Mouse (Mus musculus): ENCODE results near the gene Grb7. TPM values are rescaled to one million over a fixed set of nuclear protein-coding genes. Genes with fewer than 3 reads are reported as not detected.

The Grb7 gene
- polyA plus RNA-seq, 1 experiment from 2014 or later, result 44.7 TPM

DNA sequence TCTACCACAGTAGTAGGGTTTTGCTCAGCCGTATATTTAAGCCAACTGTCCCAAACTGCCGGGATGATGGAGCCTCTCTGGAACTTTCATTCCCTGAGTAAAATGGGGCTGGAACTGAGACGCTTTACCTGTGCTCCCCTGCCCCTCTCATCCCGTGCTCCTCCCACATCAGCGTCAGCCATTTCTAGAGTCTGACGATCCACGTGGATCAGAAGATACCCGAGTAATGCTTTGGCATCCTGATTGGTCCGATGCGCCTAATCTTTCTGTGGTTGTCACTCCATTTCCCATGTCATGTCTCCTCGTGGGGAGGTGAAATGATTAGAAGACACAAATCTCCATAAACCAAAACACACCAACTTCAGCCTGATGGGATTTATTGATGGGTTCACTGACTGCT lies 28.8 kb downstream of the Grb7 start:
- WGBS, result 84% methylated on average over 11 of the region's 11 CpGs
- Histone ChIP-seq H3K9ac (no peak overlapping the region), H3K27me3 (replicated peaks) (no peaks in the 10 kb centered on the region), H3K4me1 (no peaks in the 10 kb centered on the region), H3K36me3 (no peaks in the 10 kb centered on the region), H3K4me3 (replicated peaks) (no peak overlapping the region), H3K27ac (no peak overlapping the region), H3K9me3 (no peaks in the 10 kb centered on the region), H3K4me2 (no peak overlapping the region)
- no peak for ATAC-seq (ENCODE audit: insufficient read depth, low FRiP score, low read depth)

DNA sequence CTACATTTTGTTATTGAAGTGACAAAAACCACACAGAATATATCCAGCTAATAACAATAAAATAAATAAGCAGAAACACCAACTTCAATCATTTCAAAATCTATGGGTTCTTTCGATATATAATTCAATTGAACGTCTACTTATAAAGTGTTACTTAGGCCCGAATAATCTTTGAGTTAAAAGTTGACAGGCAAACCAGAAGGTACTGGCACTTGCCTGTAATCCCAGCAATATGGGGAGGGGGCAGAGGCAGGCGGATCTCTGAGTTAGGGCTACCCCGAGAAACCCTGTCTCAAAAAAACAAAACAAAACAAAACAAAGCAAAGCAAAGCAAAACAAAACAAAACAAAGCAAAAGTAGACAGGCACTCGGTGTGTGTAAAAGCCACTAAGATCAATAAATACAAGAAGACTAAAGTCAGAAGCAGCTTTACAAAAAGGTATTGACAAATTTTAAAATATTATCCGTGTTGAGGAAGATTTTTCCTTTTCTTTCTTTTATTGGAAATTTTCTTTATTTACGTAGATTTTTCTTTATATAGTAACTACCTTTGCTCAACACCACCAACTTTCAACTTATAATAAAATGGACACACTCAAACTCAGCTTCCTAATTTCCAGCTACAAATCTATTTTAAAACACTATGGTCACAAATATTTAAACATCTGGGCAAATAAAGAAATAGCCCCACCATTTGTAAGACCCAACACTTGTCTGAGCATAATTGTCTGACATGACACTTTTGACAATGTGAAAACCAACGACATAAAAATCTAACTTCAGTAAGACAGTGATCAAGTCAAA lies 29.6 kb downstream of the Grb7 start:
- Histone ChIP-seq H3K9ac (no peak overlapping the region), H3K9me3 (no peaks in the 10 kb centered on the region), H3K27ac (no peak overlapping the region), H3K36me3 (no peaks in the 10 kb centered on the region), H3K4me2 (no peak overlapping the region), H3K4me3 (replicated peaks) (no peak overlapping the region), H3K27me3 (replicated peaks) (no peaks in the 10 kb centered on the region), H3K4me1 (no peaks in the 10 kb centered on the region)
- ATAC-seq (ENCODE audit: insufficient read depth, low FRiP score, low read depth), result no peak
- 88% methylated on average over 9 of the region's 9 CpGs for WGBS

DNA sequence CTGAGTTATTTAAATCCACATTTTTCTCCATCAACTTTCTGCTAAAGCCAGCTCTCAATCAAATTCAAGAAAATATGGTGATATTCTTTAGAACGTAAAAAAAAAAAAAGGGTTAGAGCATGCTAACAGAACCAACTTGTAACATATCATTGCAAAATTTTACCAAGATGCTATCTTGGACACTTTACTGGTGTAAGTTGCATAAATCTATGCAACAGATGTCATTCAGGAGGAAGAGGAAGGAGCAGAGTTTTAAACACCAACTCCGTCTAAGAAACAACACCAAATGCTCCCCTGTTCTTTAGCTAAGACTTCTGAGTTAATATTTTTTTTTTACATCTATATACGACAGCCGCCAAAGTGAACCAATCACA lies 30.2 kb downstream of the Grb7 start:
- Histone ChIP-seq H3K36me3 (no peaks in the 10 kb centered on the region), H3K4me1 (no peaks in the 10 kb centered on the region), H3K27me3 (replicated peaks) (no peaks in the 10 kb centered on the region), H3K4me3 (replicated peaks) (no peak overlapping the region), H3K9ac (no peak overlapping the region), H3K9me3 (no peaks in the 10 kb centered on the region), H3K27ac (no peak overlapping the region), H3K4me2 (no peak overlapping the region)
- no peak for ATAC-seq (ENCODE audit: insufficient read depth, low FRiP score, low read depth)
- WGBS, result 66% methylated on average over 4 of the region's 4 CpGs

DNA sequence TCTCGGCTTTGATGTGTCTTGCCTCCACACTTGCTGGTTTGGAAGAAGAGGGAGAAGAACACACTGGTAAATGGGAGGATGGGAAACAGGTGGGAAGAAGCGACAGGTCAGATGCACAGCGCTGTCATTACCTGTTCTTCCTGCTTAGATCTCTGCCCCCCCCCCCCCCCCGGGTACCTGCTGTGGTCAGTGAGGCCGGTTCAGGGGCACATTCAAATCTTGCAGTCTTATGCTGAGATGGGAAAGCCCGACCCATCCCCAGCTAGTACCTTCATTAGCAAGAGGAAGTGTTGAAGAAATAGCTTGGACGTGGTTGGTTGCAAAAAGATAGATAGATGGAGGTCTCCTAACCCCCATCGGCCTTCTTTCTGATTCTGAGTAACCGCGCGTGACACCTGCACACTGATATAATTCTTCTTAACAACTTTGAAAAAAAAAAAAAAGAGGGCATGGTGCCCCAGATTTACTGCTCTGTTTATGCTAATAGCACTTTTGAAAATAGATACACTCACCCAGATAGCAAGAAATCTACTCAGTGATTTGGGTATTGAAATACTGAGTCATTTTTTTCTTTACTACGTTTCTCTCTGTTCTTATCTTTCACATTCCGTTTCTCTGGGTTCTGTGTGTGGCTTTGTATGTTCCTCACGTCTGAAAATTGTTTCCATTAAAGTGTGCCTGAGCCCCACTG lies 31.0 kb downstream of the Grb7 start:
- Histone ChIP-seq H3K4me3 (replicated peaks) (no peak overlapping the region), H3K27ac (no peak overlapping the region), H3K27me3 (replicated peaks) (no peaks in the 10 kb centered on the region), H3K4me1 (no peaks in the 10 kb centered on the region), H3K9ac (no peak overlapping the region), H3K36me3 (no peaks in the 10 kb centered on the region), H3K4me2 (no peak overlapping the region), H3K9me3 (no peaks in the 10 kb centered on the region)
- ATAC-seq (ENCODE audit: insufficient read depth, low FRiP score, low read depth), result no peak
- whole genome bisulfite sequencing, result 58% methylated on average over 14 of the region's 14 CpGs

DNA sequence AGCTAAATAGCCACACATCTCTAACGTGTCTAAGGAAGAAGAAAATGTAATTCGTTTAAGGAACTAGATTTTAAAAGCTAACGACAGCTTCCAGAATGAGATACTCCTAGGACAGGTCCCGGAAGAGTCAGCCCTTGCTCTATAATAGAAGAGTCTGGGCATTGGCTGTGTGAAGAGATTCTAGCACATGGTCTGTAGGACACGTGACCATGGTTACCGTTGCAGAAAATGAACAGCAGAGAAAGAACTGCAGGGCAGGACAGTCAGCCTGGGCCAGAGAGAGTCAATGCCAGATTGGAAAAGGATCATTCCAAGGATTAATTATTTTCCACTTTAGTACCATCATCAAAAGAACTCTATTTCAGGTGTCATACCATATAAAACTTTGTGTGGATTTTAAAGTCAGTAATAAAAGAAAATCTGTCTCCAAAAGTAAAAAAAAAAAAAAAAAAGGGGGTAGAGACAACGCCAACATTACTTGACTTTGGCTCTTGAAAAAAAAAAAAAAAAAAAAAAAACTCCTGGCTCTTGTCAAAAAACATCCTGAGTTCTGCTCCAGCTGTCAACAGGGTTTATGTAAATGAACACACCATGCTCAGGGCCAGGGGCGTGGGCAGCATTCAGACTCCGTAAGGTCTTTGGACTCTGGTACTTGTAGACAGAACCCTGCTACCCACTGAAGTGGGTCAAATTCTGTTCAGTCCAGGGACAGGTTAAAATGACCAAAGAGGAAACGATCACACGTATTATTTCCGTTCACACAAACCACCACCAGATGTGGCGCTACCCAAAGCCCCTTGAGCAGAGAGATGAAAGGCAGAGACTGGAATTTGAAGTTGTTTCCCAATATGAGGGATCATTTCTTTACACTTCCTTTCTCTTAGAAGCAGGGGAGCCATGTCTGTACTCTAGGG lies 33.1 kb downstream of the Grb7 start:
- Histone ChIP-seq H3K27me3 (replicated peaks) (no peaks in the 10 kb centered on the region), H3K4me1 (no peaks in the 10 kb centered on the region), H3K4me3 (replicated peaks) (no peak overlapping the region), H3K27ac (no peak overlapping the region), H3K36me3 (no peaks in the 10 kb centered on the region), H3K9ac (no peak overlapping the region), H3K9me3 (no peaks in the 10 kb centered on the region), H3K4me2 (no peak overlapping the region)
- WGBS, result 84% methylated on average over 13 of the region's 13 CpGs
- no peak for ATAC-seq (ENCODE audit: insufficient read depth, low FRiP score, low read depth)

DNA sequence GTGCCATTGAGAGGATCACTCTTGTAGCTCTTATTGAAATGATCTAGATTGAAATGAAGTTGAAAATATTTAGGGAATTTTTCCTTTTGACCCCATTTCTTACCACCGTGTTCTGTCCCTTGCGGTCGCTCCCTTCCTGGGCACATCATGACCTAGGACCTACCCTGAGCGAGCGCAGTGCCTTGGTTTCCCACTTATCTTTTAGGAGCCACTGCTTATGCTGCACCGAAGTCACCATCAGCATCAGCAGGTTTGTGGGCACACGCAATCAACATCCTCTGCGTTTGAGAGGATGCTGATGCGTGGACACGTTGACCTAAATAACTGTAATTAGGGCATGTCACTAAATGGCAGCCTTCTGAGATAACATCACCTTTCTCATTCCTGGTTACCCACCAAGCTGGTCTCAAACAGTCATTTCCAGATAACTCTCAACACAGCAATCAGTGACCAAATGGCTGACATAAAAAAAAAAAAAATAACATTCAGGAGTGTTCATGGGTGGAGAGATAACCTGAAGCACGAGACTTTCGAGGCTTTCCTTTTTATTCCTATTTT lies 33.8 kb downstream of the Grb7 start:
- no peaks in the 10 kb centered on the region for H3K27me3 ChIP-seq (replicated peaks)
- H3K4me2 ChIP-seq, result no peak overlapping the region
- H3K9ac ChIP-seq, result no peak overlapping the region
- ATAC-seq (ENCODE audit: insufficient read depth, low FRiP score, low read depth), result no peak
- H3K36me3 ChIP-seq, result no peaks in the 10 kb centered on the region
- H3K4me1 ChIP-seq, result no peaks in the 10 kb centered on the region
- WGBS, result 83% methylated on average over 12 of the region's 12 CpGs
- H3K27ac ChIP-seq, result no peak overlapping the region
- no peak overlapping the region for H3K4me3 ChIP-seq (replicated peaks)
- no peaks in the 10 kb centered on the region for H3K9me3 ChIP-seq

DNA sequence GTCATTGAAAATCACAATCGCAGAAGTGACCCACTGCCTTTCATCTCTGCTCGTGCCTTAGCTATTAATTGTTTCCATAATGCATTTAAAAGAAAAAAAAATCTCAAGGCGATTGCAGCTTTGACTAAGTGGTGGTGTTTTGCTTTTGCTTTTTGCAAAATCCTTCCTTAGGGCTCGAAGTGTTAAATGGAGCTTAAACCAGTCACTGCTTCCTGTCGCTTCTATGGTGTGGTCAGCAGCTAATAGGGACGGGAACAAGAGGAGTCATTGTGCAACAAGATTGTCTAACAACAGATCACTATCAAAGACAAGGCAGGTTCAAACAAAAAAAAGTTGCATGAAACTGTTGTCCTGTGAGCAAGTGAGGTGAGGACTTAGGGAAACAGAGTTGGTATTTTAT lies 35.0 kb downstream of the Grb7 start:
- no peak overlapping the region for H3K4me3 ChIP-seq (replicated peaks)
- ATAC-seq (ENCODE audit: insufficient read depth, low FRiP score, low read depth), result no peak
- no peaks in the 10 kb centered on the region for H3K9me3 ChIP-seq
- H3K27ac ChIP-seq, result no peak overlapping the region
- no peak overlapping the region for H3K4me2 ChIP-seq
- WGBS, result 69% methylated on average over 6 of the region's 6 CpGs
- no peak overlapping the region for H3K9ac ChIP-seq
- H3K36me3 ChIP-seq, result no peaks in the 10 kb centered on the region
- no peaks in the 10 kb centered on the region for H3K27me3 ChIP-seq (replicated peaks)
- no peaks in the 10 kb centered on the region for H3K4me1 ChIP-seq

DNA sequence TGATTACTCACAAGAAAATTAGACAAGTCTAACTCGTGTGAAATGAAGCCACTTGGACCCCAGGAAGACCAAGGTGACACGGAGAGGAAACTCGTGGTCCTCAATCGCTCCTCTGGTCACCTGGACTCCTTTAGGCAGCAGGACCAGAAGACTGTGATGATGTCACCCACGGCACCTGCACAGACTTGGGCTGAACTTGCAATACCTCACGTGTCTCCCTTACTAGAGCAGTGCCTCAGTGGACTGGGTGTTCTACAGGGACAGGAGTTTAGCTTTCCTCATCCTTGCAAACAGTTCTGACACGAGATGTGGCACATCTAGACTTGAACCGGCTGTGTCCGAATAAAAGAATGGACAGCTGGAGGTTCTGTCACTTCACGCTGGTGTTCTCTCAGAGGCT lies 35.9 kb downstream of the Grb7 start:
- H3K4me1 ChIP-seq, result no peaks in the 10 kb centered on the region
- no peaks in the 10 kb centered on the region for H3K36me3 ChIP-seq
- no peak overlapping the region for H3K27ac ChIP-seq
- WGBS, result 74% methylated on average over 10 of the region's 10 CpGs
- H3K27me3 ChIP-seq (replicated peaks), result no peaks in the 10 kb centered on the region
- no peak overlapping the region for H3K9ac ChIP-seq
- H3K4me2 ChIP-seq, result no peak overlapping the region
- no peak for ATAC-seq (ENCODE audit: insufficient read depth, low FRiP score, low read depth)
- no peak overlapping the region for H3K4me3 ChIP-seq (replicated peaks)
- no peaks in the 10 kb centered on the region for H3K9me3 ChIP-seq

DNA sequence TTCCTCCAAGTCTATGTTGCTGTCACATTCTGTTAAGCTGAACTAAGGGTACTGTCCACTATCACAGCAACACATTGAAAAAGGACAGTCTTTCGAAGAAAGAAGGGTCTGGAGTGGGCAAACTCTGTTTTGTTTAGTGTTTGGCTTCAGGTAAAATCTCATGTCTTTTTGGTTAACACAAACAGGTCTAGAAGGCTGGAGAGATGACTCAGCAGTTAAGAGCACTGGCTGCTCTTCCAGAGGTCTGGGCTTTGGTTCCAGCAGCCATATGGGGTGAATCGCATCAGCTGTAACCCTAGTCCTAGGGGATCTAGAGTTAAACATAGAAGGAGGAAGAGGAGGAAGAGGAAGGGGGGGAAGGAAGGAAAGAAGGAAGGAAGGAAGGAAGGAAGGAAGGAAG lies 39.6 kb downstream of the Grb7 start:
- no peak overlapping the region for H3K4me2 ChIP-seq
- ATAC-seq (ENCODE audit: insufficient read depth, low FRiP score, low read depth), result no peak
- 86% methylated on average over 2 of the region's 2 CpGs for WGBS

GRCm38 (mm10) chr11:98487526-98488040 lies 41.4 kb downstream of the Grb7 start:
- Histone ChIP-seq H3K4me2 (no peak overlapping the region), H3K27ac (no peak overlapping the region), H3K4me1 (no peaks in the 10 kb centered on the region), H3K27me3 (replicated peaks) (no peaks in the 10 kb centered on the region), H3K4me3 (replicated peaks) (no peak overlapping the region), H3K9ac (no peak overlapping the region), H3K36me3 (no peaks in the 10 kb centered on the region), H3K9me3 (no peaks in the 10 kb centered on the region)
- WGBS, result 65% methylated on average over 5 of the region's 5 CpGs
- ATAC-seq (ENCODE audit: insufficient read depth, low FRiP score, low read depth), result no peak

More for the DNA sequence above, 39.6 kb downstream of the Grb7 start:
- H3K27me3 ChIP-seq (replicated peaks), result no peaks in the 10 kb centered on the region
- H3K9me3 ChIP-seq, result no peaks in the 10 kb centered on the region
- H3K36me3 ChIP-seq, result no peaks in the 10 kb centered on the region
- H3K4me1 ChIP-seq, result no peaks in the 10 kb centered on the region
- no peak overlapping the region for H3K27ac ChIP-seq
- H3K4me3 ChIP-seq (replicated peaks), result no peak overlapping the region
- H3K9ac ChIP-seq, result no peak overlapping the region

GRCm38 (mm10) chr11:98488540-98489234 lies 42.5 kb downstream of the Grb7 start:
- no peak for ATAC-seq (ENCODE audit: insufficient read depth, low FRiP score, low read depth)

More at GRCm38 (mm10) chr11:98488540-98489234, 42.5 kb downstream of the Grb7 start:
- Histone ChIP-seq H3K9me3 (no peaks in the 10 kb centered on the region), H3K27ac (no peak overlapping the region), H3K4me3 (replicated peaks) (no peak overlapping the region), H3K36me3 (no peaks in the 10 kb centered on the region), H3K27me3 (replicated peaks) (no peaks in the 10 kb centered on the region), H3K4me1 (no peaks in the 10 kb centered on the region), H3K9ac (no peak overlapping the region), H3K4me2 (no peak overlapping the region)
- whole genome bisulfite sequencing, result 65% methylated on average over 20 of the region's 20 CpGs

All from stomach, embryonic 15.5 days (tissue).